Mouse (Mus musculus) forebrain, embryonic 16.5 days (tissue): ENCODE data around the gene Syt13. TPM values are rescaled to one million over a fixed set of nuclear protein-coding genes. Genes with fewer than 3 reads are reported as not detected.
A peak's percentile ranks its signal among the peaks of the same experiment; 100 is the strongest.

ENCODE experiments used
- ATAC-seq: fragments of 200-750 bp; cut with Nextera tagmentation; 2 replicates; pipeline ENCODE4 v1.8.0; 2017; ENCODE audit warnings: mild to moderate bottlenecking, moderate library complexity
- H3K27ac ChIP-seq: fragments of 300-500 bp; sonication (generic); 2 replicates; pipeline ENCODE4 v1.5.1; 2014; ENCODE audit warnings: low read length, control low read depth
- H3K27me3 ChIP-seq: fragments of 300-500 bp; sonication (generic); replicated peaks from 2 replicates; pipeline ENCODE4 v1.6.1; 2014; ENCODE audit warnings: low read length; ENCODE audit not compliant: control insufficient read depth, insufficient read depth
- H3K36me3 ChIP-seq: fragments of 300-500 bp; sonication (generic); 2 replicates; pipeline ENCODE4 v1.6.1; 2014; ENCODE audit not compliant: control insufficient read depth, insufficient read depth
- H3K4me1 ChIP-seq: fragments of 300-500 bp; sonication (generic); replicated peaks from 2 replicates; pipeline ENCODE4 v1.6.1; 2014; ENCODE audit warnings: low read length; ENCODE audit not compliant: control insufficient read depth, insufficient read depth
- H3K4me2 ChIP-seq: fragments of 300-500 bp; sonication (generic); 2 replicates; pipeline ENCODE4 v1.6.1; 2014; ENCODE audit warnings: mild to moderate bottlenecking, low read length, control low read depth
- H3K4me3 ChIP-seq: fragments of 300-500 bp; sonication (generic); replicated peaks from 2 replicates; pipeline ENCODE4 v1.5.1; 2014; ENCODE audit warnings: mild to moderate bottlenecking, low read length, control low read depth
- H3K9ac ChIP-seq: fragments of 300-500 bp; sonication (generic); replicated peaks from 2 replicates; pipeline ENCODE4 v1.6.1; 2014; ENCODE audit warnings: low read depth, low read length, control low read depth
- H3K9me3 ChIP-seq: fragments of 300-500 bp; sonication (generic); 2 replicates; pipeline ENCODE4 v1.6.1; 2016; ENCODE audit warnings: low read length; ENCODE audit not compliant: control insufficient read depth
- WGBS: fragments of 180-500 bp; shearing (Covaris S2); extraction: QIAGEN DNeasy Blood & Tissue Kit; methylation state at CpG from one replicate; pipeline ENCODE4 v1.1.7; 2014; 5-methylcytosine and 5-hydroxymethylcytosine counted together
- polyA plus RNA-seq: library from polyadenylated mRNA; unstranded; fragments of >200 nt; fragmentation: Nextera tagmentation; extraction: Ambion mirVana; gene quantifications from 2 replicates; pipeline ENCODE4 v1.2.1, GENCODE M21; 2015

Gene Syt13
- polyA plus RNA-seq, 1 experiment from 2014 or later, result 24.0 TPM

DNA sequence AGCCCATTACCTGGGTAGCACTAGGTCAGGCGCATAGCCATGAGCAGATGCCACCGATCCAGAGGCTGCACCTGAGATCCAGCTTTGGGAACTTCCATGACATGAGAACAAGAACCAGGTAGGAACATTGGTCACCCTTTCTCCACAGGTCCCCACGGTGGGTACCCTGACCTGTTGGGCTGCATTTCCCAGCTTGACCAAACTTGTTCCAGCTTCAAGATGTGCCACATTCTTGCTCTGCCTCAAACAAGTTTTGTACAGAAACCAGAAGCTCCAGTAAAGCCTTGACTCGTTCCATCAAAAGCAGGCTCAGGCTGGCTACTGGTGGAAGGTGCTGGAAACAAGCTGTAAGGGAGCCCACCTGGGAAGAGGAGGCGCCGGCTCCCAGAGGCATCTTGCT, 29.9 kb upstream of the Syt13 start:
- H3K27me3 ChIP-seq, result no peaks in the 10 kb centered on the region
- no peak for ATAC-seq
- H3K27ac ChIP-seq, result no peak overlapping the region
- H3K4me2 ChIP-seq, result no peak overlapping the region
- H3K9me3 ChIP-seq, result no peaks in the 10 kb centered on the region
- H3K9ac ChIP-seq, result no peak overlapping the region
- 94% methylated on average over 6 of the region's 6 CpGs for WGBS
- no peak overlapping the region for H3K4me3 ChIP-seq
- no peaks in the 10 kb centered on the region for H3K36me3 ChIP-seq
- no peaks in the 10 kb centered on the region; the same call in 1 of the 2 replicates for H3K4me1 ChIP-seq

- no peak overlapping the region for H3K9ac ChIP-seq
- H3K4me1 ChIP-seq, result no peaks in the 10 kb centered on the region; the same call in 1 of the 2 replicates
- H3K27ac ChIP-seq, result no peak overlapping the region
- no peaks in the 10 kb centered on the region for H3K36me3 ChIP-seq
- 80% methylated on average over 3 of the region's 3 CpGs for WGBS
- H3K4me3 ChIP-seq, result no peak overlapping the region
- H3K27me3 ChIP-seq, result no peaks in the 10 kb centered on the region
- H3K9me3 ChIP-seq, result no peaks in the 10 kb centered on the region
- no peak for ATAC-seq
- H3K4me2 ChIP-seq, result no peak overlapping the region
Observed at GRCm38 (mm10) chr2:92886862-92887261, 28.0 kb upstream of the Syt13 start.

- no peaks in the 10 kb centered on the region for H3K9me3 ChIP-seq
- no peak overlapping the region for H3K4me3 ChIP-seq
- no peaks in the 10 kb centered on the region for H3K36me3 ChIP-seq
- no peak for ATAC-seq
- H3K27me3 ChIP-seq, result no peaks in the 10 kb centered on the region
- H3K4me2 ChIP-seq, result no peak overlapping the region
- no peaks in the 10 kb centered on the region for H3K4me1 ChIP-seq
- no peak overlapping the region for H3K27ac ChIP-seq
- 87% methylated on average over 4 of the region's 4 CpGs for WGBS
- no peak overlapping the region for H3K9ac ChIP-seq
Observed at GRCm38 (mm10) chr2:92892524-92892923, 22.4 kb upstream of the Syt13 start.

GRCm38 (mm10) chr2:92903650-92904049, 11.2 kb upstream of the Syt13 start:
- H3K4me1 ChIP-seq, result no peaks in the 10 kb centered on the region
- no peak overlapping the region for H3K4me3 ChIP-seq
- H3K27me3 ChIP-seq, result 0 out of 2 replicates have a peak, but pooled peaks cover 3% of the 10 kb centered on the region
- no peak overlapping the region for H3K27ac ChIP-seq
- H3K9ac ChIP-seq, result no peak overlapping the region
- H3K4me2 ChIP-seq, result no peak overlapping the region
- 76% methylated on average over 13 of the region's 13 CpGs for WGBS
- no peaks in the 10 kb centered on the region for H3K36me3 ChIP-seq
- no peaks in the 10 kb centered on the region; the same call in 1 of the 2 replicates for H3K9me3 ChIP-seq
- ATAC-seq, result no peak

DNA sequence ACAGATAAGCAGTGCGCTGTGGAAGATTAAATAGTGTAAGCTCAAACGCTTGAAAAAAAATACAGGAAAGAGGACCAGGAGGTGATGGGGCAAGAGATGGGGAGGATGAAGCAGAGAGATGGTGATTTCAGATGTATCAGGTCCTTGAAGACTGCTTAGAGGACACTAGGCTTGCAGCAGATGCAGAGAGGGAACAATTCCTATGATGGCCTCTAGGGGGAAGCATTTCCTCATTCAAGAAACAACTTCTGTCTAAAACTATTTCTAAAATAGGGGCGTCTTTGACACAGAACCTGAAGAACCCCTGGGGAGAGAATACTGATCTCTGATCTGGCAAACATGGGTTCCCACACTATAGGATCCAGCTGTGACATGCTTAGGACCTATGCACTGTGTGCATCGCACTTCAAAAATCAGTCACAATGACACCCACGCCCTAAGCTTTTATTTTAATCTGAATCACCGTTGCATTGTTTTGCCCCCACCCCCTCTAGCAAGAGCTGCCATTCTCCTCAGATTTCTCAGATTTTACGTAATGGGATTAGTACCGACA, 10.5 kb upstream of the Syt13 start:
- H3K36me3 ChIP-seq, result no peaks in the 10 kb centered on the region
- no peak overlapping the region for H3K4me2 ChIP-seq
- H3K9ac ChIP-seq, result no peak overlapping the region
- peak; percentile 59; the same call in 1 of the 2 replicates for ATAC-seq
- no peaks in the 10 kb centered on the region for H3K4me1 ChIP-seq
- H3K27ac ChIP-seq, result no peak overlapping the region
- H3K4me3 ChIP-seq, result no peak overlapping the region
- 0 out of 2 replicates have a peak, but pooled peaks cover 3% of the 10 kb centered on the region for H3K27me3 ChIP-seq
- no peaks in the 10 kb centered on the region; the same call in 1 of the 2 replicates for H3K9me3 ChIP-seq
- WGBS, result 24% methylated on average over 8 of the region's 8 CpGs

DNA sequence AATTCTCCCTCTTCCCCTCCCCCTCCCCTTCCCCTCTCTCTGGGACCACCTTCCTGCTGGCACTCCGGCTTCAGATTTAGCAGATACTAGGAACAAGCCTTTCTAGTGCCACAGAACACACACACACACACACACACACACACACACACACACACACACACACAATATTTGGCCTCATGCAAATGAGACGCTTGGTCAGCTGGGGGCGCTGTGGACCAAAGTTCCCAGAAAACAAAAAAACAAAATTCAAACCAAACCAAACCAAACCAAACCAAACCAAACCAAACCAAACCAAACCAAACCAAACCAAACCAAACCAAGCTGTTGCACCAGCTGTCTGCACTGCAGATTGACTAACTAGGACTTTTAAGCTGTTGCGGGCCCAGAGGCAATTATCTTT, 4.5 kb upstream of the Syt13 start:
- Histone ChIP-seq H3K9me3 (no peaks in the 10 kb centered on the region; the same call in 1 of the 2 replicates), H3K4me3 (no peak overlapping the region), H3K27me3 (peaks cover 8% of the 10 kb centered on the region), H3K27ac (no peak overlapping the region), H3K9ac (no peak overlapping the region), H3K4me1 (peaks cover 19% of the 10 kb centered on the region), H3K36me3 (no peaks in the 10 kb centered on the region), H3K4me2 (no peak overlapping the region)
- ATAC-seq, result no peak
- WGBS, result 69% methylated on average over 4 of the region's 4 CpGs

- Histone ChIP-seq H3K36me3 (no peaks in the 10 kb centered on the region), H3K4me2 (no peak overlapping the region), H3K9me3 (no peaks in the 10 kb centered on the region; the same call in 1 of the 2 replicates), H3K27me3 (peaks cover 8% of the 10 kb centered on the region), H3K27ac (no peak overlapping the region), H3K4me1 (peaks cover 35% of the 10 kb centered on the region), H3K9ac (no peak overlapping the region), H3K4me3 (no peak overlapping the region)
- ATAC-seq, result peak; percentile 26; the same call in 1 of the 2 replicates
Observed at GRCm38 (mm10) chr2:92912312-92912711, 2.6 kb upstream of the Syt13 start.

GRCm38 (mm10) chr2:92913295-92913694, 1.6 kb upstream of the Syt13 start:
- no peak overlapping the region for H3K9ac ChIP-seq

DNA sequence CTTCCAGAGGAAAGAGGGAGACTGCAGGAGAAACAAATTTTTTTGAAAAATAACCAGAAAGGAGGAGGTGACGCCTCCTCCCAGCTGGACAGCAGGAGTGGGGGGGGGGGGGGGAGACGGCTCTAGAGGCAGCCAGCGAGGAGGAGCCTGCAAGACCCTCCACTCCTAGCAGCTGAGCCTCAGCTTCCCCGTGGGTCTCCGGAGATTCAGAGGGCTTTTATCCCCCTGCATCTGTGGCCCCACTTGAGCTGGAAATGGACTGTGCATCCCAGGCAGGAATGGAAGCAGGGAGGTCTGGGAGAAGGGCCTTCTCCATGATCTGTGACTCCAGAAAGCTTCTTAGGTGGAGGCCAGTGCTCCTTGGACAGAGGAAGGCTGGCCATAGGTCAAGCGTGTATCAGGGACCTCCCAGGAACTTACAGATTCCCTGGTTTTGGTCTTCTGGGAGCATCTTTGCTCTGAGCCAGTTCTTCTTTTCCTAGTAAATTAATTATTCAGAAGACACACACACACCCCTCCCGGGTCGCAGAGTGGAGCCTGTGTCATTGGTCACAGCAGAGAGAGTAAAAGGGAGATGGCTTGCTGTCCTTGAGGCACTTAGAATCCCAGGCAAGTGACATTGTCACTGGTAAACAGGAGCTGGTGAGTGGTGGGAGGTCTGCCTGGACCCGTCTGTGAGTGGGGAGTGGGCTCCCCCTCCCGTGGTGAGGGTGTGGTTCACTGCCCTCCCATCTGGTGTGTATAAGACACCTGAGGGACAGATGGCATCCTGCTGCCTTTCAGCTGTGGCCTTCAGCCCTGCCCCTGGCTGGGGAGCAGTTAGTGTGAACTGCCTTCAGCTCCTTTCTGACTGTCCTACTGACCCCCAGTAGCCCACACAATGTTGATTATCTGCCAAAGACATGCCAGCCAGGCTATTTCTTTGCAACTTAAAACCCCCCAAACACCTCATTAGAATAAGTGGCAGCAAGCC, 1.0 kb downstream of the Syt13 start:
- H3K4me2 ChIP-seq, result peak overlapping the region; percentile 73
- H3K9ac ChIP-seq, result peak overlapping the region; percentile 67
- H3K4me1 ChIP-seq, result peaks cover 45% of the 10 kb centered on the region
- no peak for ATAC-seq
- WGBS, result 12% methylated on average over 10 of the region's 10 CpGs
- no peak overlapping the region for H3K27ac ChIP-seq
- H3K27me3 ChIP-seq, result peaks cover 8% of the 10 kb centered on the region
- H3K9me3 ChIP-seq, result no peaks in the 10 kb centered on the region
- no peaks in the 10 kb centered on the region for H3K36me3 ChIP-seq
- H3K4me3 ChIP-seq, result peak overlapping the region; percentile 47

More at GRCm38 (mm10) chr2:92913295-92913694, 1.6 kb upstream of the Syt13 start:
- no peak for ATAC-seq
- Histone ChIP-seq H3K4me2 (no peak overlapping the region), H3K9me3 (no peaks in the 10 kb centered on the region), H3K4me1 (peaks cover 36% of the 10 kb centered on the region), H3K27me3 (peaks cover 8% of the 10 kb centered on the region), H3K4me3 (no peak overlapping the region), H3K27ac (no peak overlapping the region), H3K36me3 (no peaks in the 10 kb centered on the region)
- WGBS, result 15% methylated on average over 9 of the region's 9 CpGs
